Mouse (Mus musculus) liver, embryonic 14.5 days (tissue): ENCODE data around the gene Serp1. TPM values are rescaled to one million over a fixed set of nuclear protein-coding genes. Genes with fewer than 3 reads are reported as not detected.

Source experiments
- ATAC-seq: fragments of 200-750 bp; cut with Nextera tagmentation; 2 replicates; pipeline ENCODE4 v1.8.0; 2017; ENCODE audit warnings: moderate number of reproducible peaks, mild to moderate bottlenecking, moderate library complexity; ENCODE audit not compliant: insufficient read depth
- DNase-seq, 3 experiments: peaks; one replicate each; pipeline ENCODE4 v3.0.0-alpha.2; 2012 to 2013; ENCODE audit warnings: low read depth in 3 of 3, low spot score in 3 of 3
- H3K27ac ChIP-seq: fragments of 300-500 bp; sonication (generic); 2 replicates; pipeline ENCODE4 v1.5.1; 2014; ENCODE audit warnings: moderate library complexity, mild to moderate bottlenecking, control low read depth, inconsistent platforms
- H3K27me3 ChIP-seq: fragments of 300-500 bp; sonication (generic); 2 replicates; pipeline ENCODE4 v1.6.1; 2014; ENCODE audit warnings: mild to moderate bottlenecking, low read length, moderate library complexity; ENCODE audit not compliant: control insufficient read depth, insufficient read depth
- H3K36me3 ChIP-seq: fragments of 300-500 bp; sonication (generic); replicated peaks from 2 replicates; pipeline ENCODE4 v1.6.1; 2014; ENCODE audit warnings: low read depth; ENCODE audit not compliant: control insufficient read depth, insufficient read depth
- H3K4me1 ChIP-seq, 2 experiments: fragments of 200-500 bp in 1 of 2; fragments of 300-500 bp in 1 of 2; sonication (generic) in 1 of 2; replicated peaks; 2 replicates each; pipeline ENCODE4 v1.6.1; 2012 to 2014; ENCODE audit warnings: antibody characterized with exemption in 1 of 2, inconsistent platforms in 1 of 2, low read length in 1 of 2; ENCODE audit not compliant: control insufficient read depth in 2 of 2, insufficient read depth in 2 of 2
- H3K4me2 ChIP-seq: fragments of 300-500 bp; sonication (generic); 2 replicates; pipeline ENCODE4 v1.6.1; 2014; ENCODE audit warnings: low read depth, mild to moderate bottlenecking, control low read depth, moderate library complexity
- H3K4me3 ChIP-seq, 2 experiments: fragments of 200-500 bp in 1 of 2; fragments of 300-500 bp in 1 of 2; sonication (generic) in 1 of 2; 2 replicates each; pipeline ENCODE4 v1.5.1; 2012 to 2014; ENCODE audit warnings: low read depth in 2 of 2, low read length in 2 of 2, mild to moderate bottlenecking in 2 of 2, control low read depth in 1 of 2, inconsistent platforms in 1 of 2, moderate library complexity in 1 of 2; ENCODE audit not compliant: insufficient read depth in 1 of 2
- H3K9ac ChIP-seq: fragments of 300-500 bp; sonication (generic); replicated peaks from 2 replicates; pipeline ENCODE4 v1.6.1; 2014; ENCODE audit warnings: mild to moderate bottlenecking, control low read depth, moderate library complexity
- H3K9me3 ChIP-seq: fragments of 300-500 bp; sonication (generic); 2 replicates; pipeline ENCODE4 v1.6.1; 2016; ENCODE audit warnings: low read length, mixed read lengths; ENCODE audit not compliant: control insufficient read depth
- CTCF ChIP-seq: IDR thresholded peaks from 2 replicates; pipeline ENCODE4 v1.5.1; 2016; ENCODE audit warnings: antibody characterized with exemption, low read depth, control low read depth
- EP300 ChIP-seq: IDR thresholded peaks from 2 replicates; pipeline ENCODE4 v1.6.1; 2016; ENCODE audit warnings: antibody characterized with exemption, low read depth
- WGBS: fragments of 180-500 bp; shearing (Covaris S2); extraction: QIAGEN DNeasy Blood & Tissue Kit; methylation state at CpG from one replicate; pipeline ENCODE4 v1.1.7; 2014; ENCODE audit not compliant: insufficient replicate concordance; 5-methylcytosine and 5-hydroxymethylcytosine counted together
- polyA plus RNA-seq, 2 experiments: library from polyadenylated mRNA; depleted of rRNA in 1 of 2; stranded (reverse) in 1 of 2; unstranded in 1 of 2; fragments of >200 nt; fragmentation: Nextera tagmentation in 1 of 2; extraction: Ambion mirVana in 1 of 2; gene quantifications; 2 replicates each; pipeline versions ENCODE4 v1.2.1 to v1.2.3; 2012 to 2014

The Serp1 gene
- polyA plus RNA-seq, 2 experiments = 27.6 to 96.1 TPM

DNA sequence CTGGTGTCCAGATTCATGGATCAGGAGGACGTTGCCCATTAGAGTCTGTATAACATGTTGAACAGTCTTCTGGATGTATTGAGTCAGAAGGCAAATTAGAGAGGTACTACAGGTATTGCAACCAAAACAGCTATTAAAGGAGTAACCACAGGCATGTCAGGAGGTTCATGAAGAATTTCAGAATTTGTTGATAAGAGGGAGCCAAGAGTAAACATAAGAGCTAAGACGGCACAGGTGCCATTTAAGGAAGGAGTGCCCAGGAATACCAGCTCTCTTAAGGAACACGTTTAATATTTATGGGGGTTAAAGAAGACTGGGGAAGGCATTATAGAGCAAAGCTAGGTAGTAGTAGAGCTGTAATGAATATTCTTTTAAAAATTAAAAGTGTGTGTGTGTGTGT is 13.0 kb downstream of the Serp1 start:
- Histone ChIP-seq H3K36me3 (no peaks in the 10 kb centered on the region), H3K4me2 (no peak overlapping the region), H3K9me3 (no peaks in the 10 kb centered on the region), H3K27me3 (no peaks in the 10 kb centered on the region), H3K9ac (no peak overlapping the region), H3K4me3 (no peak overlapping the region), H3K27ac (no peak overlapping the region), H3K4me1 (peaks cover 0 to 1% of the 10 kb centered on the region in 2 experiments; a peak in 1 of 4 replicates)
- 58% methylated on average over 3 of the region's 3 CpGs for WGBS
- no peak for ATAC-seq
- no peak for DNase-seq
- TF ChIP-seq EP300 (no peak), CTCF (no peak)

GRCm38 (mm10) chr3:58511581-58511980 is 14.1 kb downstream of the Serp1 start:
- H3K27ac ChIP-seq = no peak overlapping the region
- no peak for ATAC-seq
- no peak overlapping the region for H3K4me3 ChIP-seq
- peaks cover 0 to 1% of the 10 kb centered on the region in 2 experiments; a peak in 2 of 4 replicates for H3K4me1 ChIP-seq
- H3K36me3 ChIP-seq = no peaks in the 10 kb centered on the region
- H3K4me2 ChIP-seq = no peak overlapping the region
- H3K9me3 ChIP-seq = no peaks in the 10 kb centered on the region
- no peak for DNase-seq
- no peaks in the 10 kb centered on the region for H3K27me3 ChIP-seq
- no peak overlapping the region for H3K9ac ChIP-seq
- no peak for TF ChIP-seq EP300
- peak; percentile 65 for TF ChIP-seq CTCF

- Histone ChIP-seq H3K4me1 (peaks cover 0 to 1% of the 10 kb centered on the region in 2 experiments; a peak in 2 of 4 replicates), H3K27ac (no peak overlapping the region), H3K4me2 (no peak overlapping the region), H3K9ac (no peak overlapping the region), H3K4me3 (no peak overlapping the region), H3K9me3 (no peaks in the 10 kb centered on the region), H3K27me3 (no peaks in the 10 kb centered on the region), H3K36me3 (no peaks in the 10 kb centered on the region)
- DNase-seq (no peak), ATAC-seq (no peak)
- 25% methylated on average over 7 of the region's 7 CpGs for WGBS
- TF ChIP-seq CTCF (no peak), EP300 (no peak)
These were observed 17.5 kb downstream of the Serp1 start for GRCm38 (mm10) chr3:58508020-58508750.

DNA sequence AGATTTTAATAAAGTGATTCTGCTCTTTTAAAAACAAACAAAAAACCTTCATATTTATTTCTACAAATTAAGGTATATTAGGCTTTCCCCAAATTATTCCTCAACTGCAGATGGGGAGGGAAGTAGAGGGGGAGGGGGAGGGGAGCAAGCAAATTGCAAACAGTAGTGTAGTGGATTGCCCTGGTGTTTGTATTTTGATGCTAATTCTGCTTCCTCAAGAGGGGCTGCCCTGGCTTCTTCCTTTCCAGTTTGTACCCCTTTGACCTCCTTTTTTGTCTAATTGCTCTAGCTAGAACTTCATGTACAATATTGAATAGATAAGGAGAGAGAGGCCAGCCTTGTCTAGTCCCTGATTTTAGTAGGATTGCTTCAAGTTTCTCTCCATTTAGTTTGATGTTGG is 21.0 kb downstream of the Serp1 start:
- Histone ChIP-seq H3K27ac (no peak overlapping the region), H3K4me1 (peaks cover 0 to 4% of the 10 kb centered on the region in 2 experiments; a peak in 2 of 4 replicates), H3K36me3 (no peaks in the 10 kb centered on the region), H3K9me3 (no peaks in the 10 kb centered on the region), H3K4me2 (no peak overlapping the region), H3K27me3 (no peaks in the 10 kb centered on the region), H3K9ac (no peak overlapping the region), H3K4me3 (no peak overlapping the region)
- TF ChIP-seq CTCF = no peak
- no peak for TF ChIP-seq EP300
- no peak for DNase-seq
- no peak for ATAC-seq

- Histone ChIP-seq H3K36me3 (no peaks in the 10 kb centered on the region), H3K4me3 (no peak overlapping the region), H3K27ac (no peak overlapping the region), H3K4me2 (no peak overlapping the region), H3K9me3 (no peaks in the 10 kb centered on the region), H3K27me3 (no peaks in the 10 kb centered on the region), H3K9ac (no peak overlapping the region; the same call in 1 of the 2 replicates), H3K4me1 (peaks cover 0 to 4% of the 10 kb centered on the region in 2 experiments; a peak in 2 of 4 replicates)
- ATAC-seq = no peak
- WGBS = 62% methylated on average over 3 of the region's 3 CpGs
- no peak for DNase-seq
- TF ChIP-seq EP300 (no peak), CTCF (no peak)
These were observed 21.9 kb downstream of the Serp1 start for GRCm38 (mm10) chr3:58503720-58504333.
